Mouse (Mus musculus) stomach, postnatal 0 days (tissue): ENCODE measurements around the gene Atp10a.

Experiments
- CTCF ChIP-seq: IDR thresholded peaks from 2 replicates; pipeline ENCODE4 v1.5.1; 2016; ENCODE audit warnings: antibody characterized with exemption, low read depth, mild to moderate bottlenecking, moderate library complexity
- EP300 ChIP-seq: optimal IDR thresholded peaks from 2 replicates; pipeline ENCODE3; 2016; ENCODE audit warnings: antibody characterized with exemption

- TF ChIP-seq CTCF (no peak), EP300 (no peak)
Observed at GRCm38 (mm10) chr7:58715576-58716144, 59.7 kb downstream of the Atp10a start.
